Mouse (Mus musculus): Measurements from ENCODE around the gene Atrn. TPM values are rescaled to one million over a fixed set of nuclear protein-coding genes. Genes with fewer than 3 reads are reported as not detected.

Gene Atrn
- 1 to 10 TPM; 4.0 to 8.5 TPM for polyA plus RNA-seq (2017; shearing (Covaris generic))

DNA sequence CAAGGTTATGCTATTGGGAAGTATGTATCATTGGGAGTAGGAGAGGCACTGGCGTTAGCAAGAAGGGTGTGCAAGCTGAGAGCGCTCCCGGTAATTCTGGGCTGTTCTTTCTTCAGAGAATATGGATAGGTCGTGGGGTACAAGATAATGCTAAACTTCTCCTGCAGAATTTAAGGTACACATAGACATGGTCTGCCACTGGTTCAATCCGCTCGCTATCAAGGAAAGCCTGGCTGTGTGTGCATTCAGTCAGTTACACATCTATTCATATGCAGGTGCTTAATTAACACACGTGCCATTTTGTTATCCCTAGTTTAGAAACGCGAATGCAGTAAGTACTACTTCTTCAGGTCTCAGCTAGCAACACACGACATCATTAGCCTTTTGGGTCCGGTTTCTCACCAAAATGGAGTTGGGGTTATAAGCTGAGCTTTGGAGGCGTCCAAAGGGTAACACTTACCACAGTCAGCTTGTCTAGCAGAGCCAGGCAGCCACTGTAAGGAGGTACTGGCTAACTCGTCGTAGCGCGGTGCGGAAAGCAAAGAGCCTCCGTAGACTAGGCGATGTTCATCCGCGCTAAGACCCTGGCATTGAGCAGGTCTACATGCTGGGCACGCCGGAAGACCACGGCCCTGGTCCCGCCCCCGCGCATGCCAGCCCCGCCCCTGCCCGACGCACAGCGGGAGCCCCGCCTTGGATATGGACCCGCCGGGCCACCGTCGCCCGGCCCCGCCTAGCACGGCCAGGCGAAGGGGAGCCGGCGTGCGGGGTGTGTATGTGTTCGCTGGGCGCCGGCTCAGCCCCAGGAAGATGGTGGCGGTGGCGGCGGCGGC is at the start of gene Atrn, which contains the start of gene 4930402H24Rik:
Gene Atrn (plus strand): TSS at position 745 of the 833 bp plus-strand sequence.
Gene 4930402H24Rik (minus strand): TSS at position 656 of the 833 bp plus-strand sequence.
- peak; percentile 89 for ATAC-seq

DNA sequence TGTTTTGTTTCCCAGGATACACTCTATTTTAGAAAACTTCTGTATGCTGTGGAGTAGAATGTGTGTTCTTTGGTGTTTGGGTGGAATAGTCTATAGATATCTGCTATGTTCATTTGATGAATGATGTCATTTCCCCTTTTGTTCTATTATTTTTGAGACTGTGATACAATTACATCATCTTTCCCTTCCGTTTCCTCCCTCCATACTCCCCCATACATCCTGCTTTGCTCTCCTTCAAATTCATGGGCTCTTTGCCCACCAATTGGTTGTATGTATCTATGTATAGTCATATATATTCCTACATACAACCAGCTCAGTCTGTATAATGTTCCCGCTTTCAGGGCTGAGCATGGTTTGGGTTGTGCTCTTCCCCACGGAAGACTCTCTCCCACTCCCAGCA is 44.2 kb upstream of the Atrn start:
- no peak for ATAC-seq

DNA sequence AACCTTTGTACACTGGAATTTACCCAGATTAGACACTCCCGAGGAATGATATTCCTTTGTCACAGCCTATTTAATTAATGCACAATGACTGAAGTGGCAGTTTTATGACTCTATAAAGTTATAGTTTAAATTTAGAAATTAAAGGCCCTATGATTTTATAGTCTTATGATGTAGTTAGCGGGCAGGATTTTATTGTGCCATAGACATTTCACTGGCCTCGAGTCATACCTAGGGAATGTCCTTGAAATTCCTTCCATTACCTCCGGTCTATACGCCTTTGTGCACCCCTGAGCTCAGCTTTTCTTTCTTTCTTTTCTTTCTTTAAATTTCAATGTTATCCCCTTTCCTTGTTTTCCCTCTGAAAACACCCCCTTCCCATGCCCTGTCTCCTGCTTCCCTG is 35.4 kb upstream of the Atrn start:
- ATAC-seq: no peak

DNA sequence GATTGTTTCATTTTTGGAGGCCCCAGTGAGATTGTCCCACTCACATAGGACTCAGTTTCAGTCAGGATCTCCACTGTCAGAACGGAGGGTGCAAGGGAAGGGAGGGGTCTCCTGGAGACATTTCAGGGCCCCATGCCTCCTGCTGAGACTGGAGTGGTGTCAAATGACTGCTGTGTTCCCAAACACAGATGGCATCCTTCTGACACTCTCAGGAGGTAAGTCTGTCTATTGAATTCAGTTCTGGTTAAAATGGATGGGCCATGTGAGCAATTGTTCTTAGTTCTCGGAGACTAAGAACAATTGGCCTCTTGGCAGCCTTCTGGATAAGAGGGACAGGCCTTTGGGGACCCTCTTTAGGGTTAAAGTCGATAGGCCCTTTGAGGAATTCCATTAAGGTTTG is 28.9 kb upstream of the Atrn start:
- no peak for ATAC-seq

DNA sequence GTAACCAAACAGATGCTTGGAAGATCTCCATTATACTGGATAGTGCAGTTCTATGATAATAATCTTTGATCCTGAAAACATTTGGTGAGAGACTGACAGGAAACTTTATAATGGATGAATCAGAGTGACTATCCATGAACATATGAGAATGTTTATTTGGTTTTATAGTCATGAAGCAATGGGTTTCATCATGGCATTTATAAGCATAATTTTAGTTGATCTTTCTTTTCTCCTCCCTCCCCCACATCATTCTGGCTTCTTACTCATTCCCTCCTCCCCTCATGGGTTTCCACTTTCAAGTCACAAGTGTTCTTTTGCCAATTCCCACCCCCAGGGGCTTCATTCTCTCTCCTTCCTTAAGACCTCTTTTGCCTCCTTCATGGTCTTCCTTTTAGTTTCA is 19.3 kb upstream of the Atrn start:
- no peak for ATAC-seq

DNA sequence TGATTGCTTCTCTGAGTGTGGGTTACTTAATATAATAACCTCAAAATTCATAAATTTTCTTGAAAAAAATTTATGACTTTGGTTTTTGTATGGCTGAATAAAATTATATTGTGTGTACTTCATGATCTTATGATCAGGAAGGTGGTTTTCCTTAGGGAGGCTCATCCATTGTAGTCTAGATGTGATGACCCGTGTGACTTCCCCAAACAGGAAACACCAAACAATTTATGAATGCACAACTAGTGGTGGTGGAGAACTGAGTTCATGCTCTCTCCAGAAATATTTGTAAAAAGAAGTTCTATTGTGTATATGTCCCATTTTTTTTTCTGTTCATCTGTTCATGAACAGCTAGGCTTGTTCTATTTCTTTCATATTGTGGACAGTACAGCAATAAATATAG is 18.8 kb upstream of the Atrn start:
- ATAC-seq: no peak

DNA sequence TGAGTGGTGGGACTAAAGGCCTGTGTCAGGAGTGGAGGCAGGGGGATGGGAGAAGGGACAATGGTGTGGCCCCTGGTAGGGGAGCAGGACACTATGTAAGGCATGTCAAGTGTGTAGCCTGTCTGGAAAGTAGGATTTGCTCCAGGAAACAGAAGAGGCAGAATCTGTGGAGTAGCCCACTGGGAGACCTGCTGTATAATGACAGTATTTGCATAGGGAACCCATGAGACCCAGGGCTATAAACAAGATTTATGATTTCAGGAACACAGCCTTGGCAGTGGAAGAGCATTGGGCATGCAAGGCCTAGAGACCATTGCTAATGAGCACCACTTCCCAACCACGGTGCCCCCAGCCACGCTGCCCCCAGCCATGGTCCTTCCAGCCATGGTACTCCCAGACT is 9.4 kb upstream of the Atrn start:
- no peak for ATAC-seq

DNA sequence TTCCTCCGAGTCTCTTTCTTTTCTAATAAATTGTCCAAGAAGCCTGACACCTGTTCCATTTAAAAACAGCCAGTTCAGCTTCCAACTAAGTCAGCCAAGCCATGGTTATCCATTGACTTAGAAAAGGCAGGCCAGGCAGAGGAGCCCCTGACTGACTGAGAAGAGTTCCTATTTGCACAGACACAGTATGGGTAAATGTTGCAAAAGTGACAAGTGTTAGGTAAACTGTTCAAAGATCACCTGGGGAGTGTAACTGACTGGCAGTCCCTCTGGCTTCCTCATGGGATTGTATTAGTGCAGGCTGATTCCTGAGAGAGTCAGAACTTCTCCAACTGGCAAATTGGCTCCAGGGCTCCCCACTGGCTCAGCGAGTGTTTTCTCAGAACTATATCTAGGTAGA is 8.4 kb upstream of the Atrn start:
- ATAC-seq: no peak

DNA sequence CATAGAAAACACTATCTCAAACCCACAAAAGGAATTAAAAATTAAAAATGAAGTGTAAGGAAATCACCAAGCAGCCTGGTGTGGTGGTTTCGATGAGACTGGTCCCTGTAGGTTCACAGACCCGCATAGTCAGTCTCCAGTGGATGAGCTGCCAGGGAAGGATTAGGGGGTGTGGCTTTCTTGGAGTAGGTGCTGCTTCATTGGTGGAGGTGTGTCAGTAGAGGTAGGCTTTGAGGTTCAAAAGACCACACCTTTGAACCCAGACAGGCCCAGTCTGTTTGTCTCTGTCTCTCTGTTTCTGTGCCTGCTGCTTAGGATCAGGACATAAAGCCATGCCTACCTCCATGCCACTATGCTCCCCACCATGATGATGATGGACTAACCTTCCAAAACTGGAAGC is 7.5 kb upstream of the Atrn start:
- ATAC-seq: no peak

DNA sequence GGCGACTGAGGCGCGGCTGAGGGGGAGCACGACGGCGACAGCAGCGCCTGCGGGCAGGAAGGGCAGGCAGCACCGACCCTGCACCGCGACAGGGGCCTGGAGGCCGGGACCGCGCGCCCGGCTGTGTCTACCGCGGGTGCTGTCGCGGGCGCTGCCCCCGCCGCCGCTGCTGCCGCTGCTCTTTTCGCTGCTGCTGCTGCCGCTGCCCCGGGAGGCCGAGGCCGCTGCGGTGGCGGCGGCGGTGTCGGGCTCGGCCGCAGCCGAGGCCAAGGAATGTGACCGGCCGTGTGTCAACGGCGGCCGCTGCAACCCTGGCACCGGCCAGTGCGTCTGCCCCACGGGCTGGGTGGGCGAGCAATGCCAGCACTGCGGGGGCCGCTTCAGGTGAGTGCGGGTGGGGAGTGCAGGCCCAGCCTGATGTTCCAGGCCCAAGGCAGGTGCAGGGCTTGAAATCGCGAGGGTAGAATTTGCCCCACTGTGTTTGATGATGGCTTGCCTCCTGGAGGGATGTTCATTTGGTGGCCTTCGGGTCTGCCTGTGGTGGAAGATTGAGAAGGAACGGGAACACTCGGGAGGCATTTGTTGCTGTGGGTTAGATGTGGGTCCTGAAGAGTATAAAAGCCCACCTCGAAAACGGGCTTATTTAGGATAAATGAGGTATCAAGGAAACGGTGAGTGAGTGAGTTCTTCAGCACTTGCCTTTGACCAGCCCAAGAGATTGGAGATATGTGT is 455 bp downstream of the Atrn start:
- peak; percentile 10 for ATAC-seq

DNA sequence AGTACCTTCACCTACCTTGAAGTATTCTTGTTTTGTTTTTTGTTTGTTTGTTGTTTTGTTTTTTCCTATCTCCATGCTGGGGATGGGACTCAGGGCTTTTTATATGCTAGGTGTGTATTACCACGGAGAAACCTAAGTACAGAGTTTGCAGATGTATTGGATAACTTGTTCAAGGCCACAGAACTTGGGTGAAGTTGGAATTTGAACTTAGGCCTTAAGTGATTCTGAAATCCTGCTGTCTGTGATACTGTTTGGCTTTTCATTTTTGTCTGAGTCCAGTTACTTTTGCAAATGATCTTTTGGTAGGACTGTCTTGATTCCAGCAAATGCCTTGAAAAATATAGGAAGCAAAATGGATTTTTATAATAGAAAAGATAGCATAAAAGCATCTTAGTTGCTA is 5.4 kb downstream of the Atrn start:
- no peak for ATAC-seq

DNA sequence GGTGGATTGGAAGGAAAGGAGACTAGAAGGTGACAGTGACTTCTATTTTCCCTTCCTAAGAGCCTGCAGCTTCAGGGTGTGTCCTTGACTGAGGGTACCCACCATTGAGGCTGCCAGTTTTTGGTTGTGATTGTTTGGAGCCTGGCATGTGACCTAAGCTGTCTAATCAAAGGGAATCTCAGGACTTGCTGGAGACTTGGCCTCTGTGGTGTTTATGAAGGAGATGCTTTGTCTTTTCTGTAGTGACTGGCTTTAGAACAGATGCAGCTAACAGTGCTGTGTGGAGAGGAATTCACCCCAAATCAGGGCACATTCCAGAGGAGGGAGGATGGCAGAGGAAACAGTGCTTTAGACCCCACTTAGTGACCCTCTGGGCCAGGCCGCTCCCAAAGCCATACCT is 8.6 kb downstream of the Atrn start:
- ATAC-seq: no peak

DNA sequence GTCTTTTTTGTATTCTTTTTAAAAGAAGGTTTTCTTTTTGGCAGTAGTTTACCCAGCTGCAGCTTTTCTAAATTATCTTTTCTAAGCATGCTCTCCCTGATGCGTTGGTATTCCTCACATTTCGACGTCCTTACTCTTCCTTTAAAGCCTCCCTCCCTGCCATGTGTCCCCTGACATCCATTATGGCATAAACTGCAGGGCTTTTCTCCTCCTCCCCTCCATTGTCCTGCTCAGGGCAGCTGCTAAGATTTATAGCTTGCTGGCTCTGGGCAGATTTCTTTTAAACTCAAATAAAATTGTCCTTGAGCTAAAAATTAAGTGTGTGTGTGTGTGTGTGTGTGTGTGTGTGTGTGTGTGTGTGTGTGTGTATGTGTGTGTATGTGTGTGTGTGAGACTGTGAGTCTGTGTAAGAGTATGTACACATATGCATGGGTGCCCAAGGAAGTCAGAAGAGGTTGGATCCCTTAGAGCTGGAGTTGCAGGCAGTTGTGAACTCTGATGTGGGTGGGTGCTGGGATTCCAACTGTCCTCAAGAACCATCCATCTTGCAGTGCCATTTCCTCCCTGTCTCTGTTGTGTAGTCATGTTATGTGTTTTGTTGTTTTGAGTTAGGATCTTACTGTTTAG is 10.3 kb downstream of the Atrn start:
- ATAC-seq: no peak

DNA sequence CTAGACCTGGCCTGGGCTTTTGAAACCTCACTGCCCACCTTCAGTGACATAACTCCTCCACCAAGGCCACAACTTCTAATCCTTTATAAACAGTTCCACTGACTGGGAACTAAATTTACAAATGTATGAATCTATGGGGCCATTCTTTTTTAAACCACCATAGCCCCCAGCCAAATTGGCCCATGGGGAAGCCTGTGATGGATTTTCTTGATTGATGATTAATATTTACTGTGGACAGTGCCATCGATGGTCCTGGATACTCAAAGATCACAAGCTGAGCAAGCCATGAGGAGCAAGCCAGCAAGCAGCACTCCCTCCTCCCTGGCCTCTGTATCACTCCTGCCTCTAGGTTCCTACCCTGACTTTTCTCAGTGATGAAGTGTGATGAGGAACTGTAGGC is 11.4 kb downstream of the Atrn start:
- ATAC-seq: no peak

DNA sequence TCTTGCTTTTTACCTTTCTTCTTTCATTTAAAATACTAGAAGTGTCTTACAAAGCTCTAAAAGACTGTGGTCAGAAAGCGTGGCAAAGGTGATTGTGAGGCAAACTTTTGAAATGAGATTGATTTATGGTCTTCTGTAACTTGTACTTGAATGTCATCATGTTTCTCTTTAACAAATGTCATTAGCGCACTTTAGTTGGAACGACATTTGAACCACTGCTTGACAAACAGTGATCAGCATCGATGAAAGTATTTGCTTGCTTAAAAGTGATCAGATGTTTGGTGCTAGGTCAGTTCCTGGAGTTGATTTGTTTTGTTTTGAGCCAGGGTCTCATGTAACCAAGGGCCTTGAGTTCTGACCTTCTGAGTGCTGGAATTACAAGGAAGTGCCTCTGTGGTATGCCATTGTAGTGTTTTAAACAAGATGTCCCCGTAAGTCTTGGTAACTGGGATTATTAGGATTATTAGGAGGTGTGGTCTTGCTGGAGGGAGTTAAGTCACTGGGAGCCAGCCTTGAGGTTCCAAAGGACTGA is 12.8 kb downstream of the Atrn start:
- ATAC-seq: no peak

DNA sequence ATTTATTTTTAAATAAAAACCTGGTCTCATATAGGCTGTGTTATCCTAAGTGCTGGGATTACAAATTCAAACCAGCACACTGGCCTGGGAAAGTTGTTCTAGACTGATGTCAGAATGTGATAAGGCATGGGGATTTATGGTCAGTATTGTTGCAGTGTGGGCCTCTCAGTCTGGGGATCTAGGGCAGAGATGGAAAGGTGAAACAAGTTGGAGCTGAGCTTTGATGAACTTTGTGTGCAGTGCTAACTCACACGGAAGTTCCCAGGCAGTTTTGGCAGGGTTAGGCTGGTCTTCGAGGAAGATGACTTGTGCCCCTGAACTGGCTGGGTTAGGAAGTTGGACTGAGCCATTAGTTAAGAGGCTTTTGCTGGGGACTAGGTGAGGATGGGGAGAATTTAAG is 18.7 kb downstream of the Atrn start:
- ATAC-seq: no peak

DNA sequence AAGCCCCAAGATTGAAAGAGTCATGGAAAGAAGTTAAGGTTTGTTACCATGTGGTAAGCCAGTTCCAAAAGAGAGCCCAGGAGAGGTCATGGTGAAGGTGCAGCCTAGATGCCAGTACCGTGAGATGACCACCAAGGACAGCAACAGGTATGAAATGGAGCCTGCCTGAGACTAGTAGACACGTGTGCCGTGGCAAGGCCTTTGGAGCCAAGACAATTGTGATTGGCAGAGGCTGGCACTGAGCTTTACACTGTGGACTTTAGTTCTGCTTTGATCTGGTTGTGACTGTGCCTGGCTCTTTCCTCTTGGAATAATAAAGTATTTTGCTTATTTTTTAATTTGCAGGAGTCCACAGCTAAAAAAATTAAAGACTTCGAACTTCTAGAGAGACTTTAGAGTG is 21.7 kb downstream of the Atrn start:
- ATAC-seq: no peak

DNA sequence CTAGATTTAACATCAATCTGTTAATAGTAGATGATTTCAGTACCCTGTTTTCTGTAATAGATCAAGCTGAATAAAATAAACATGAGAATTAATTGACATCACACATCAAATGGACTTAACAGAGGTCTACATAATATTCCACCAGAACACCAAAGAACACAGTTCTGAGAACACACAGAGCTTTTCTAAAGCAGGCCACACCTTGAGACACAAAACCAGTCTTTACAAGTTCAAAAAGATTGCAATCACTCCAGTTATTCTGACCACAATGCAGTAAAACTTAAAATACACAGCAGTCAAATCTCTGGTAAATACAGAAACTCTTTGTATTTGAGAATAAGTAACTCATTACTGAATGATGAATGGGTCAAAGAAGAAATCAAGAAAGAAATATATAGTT is 22.2 kb downstream of the Atrn start:
- no peak for ATAC-seq

DNA sequence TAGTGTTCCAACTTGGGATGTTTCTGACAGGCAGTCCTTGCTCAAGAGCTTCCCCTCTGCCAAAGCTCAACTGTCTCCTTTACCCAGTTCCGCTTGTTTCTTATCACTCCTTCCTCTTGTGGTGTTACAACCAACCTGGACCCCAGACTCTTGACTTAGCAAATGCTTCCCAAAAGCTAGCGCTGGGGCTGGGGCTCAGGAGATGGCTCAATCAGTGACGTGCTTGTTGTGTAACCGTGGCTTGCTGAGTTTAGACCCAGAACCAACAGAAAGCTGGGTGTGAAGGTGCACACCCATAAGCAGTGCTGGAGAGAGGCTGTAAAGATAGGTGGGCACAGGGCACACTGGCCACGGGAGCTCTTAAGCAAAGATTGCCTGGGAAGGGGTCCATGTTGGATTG is 23.7 kb downstream of the Atrn start:
- ATAC-seq: no peak

DNA sequence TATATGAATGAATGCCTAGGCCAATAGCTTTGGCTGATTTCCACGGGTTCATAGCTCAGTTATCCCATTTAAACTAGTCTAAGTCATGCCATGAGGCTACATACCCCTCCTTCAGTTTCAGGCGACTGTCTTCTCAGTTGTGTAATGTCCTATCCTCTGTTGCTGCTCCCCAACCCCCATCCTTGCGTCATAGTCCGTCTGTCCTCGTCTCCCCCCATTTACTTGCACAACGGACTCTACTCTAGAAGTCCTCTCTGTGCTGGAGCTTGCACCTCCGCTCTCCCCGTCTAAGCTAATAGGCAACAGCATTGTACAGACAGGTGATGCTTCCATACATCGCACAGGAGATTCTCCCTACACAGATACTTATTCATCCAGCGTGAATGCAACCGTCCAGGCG is 26.6 kb downstream of the Atrn start:
- no peak for ATAC-seq

DNA sequence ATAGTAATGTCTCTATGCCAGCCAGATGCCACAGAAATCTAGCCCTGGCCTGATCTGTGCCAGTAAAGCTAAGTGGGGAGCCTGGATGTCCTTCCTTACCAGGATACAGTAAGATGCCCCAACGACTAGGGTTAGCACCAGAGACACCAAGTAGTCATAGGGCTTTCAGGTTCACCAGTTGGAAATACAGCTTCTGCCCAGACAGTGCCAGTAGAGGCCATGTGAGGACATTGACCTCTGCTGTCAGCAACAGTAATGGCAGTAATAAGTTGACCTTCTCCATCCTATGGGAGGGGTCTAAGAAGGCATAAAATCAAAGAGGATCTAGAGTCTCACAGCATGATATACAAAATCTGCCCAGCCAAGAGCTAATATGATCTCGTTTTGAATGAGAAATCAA is 43.5 kb downstream of the Atrn start:
- no peak for ATAC-seq

DNA sequence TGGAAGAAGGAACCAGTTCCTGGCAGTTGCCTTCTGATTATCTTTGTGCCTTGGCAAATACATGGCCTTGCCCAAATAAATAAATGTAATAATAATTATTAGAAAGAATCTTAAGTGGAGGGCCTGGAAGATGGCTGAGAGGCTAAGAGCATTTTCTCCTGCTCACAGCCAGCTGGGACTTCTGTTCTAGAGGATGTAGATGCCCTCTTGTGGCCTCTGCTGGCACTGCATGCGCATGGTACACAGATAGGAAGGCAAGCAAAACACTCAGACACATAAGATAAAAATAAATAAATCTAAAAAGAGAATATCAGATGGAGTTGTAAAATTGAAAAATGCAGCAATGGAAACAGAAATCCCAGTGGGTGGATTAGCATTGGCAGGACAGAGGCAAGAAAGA is 44.3 kb downstream of the Atrn start:
- peak; percentile 74 for ATAC-seq

DNA sequence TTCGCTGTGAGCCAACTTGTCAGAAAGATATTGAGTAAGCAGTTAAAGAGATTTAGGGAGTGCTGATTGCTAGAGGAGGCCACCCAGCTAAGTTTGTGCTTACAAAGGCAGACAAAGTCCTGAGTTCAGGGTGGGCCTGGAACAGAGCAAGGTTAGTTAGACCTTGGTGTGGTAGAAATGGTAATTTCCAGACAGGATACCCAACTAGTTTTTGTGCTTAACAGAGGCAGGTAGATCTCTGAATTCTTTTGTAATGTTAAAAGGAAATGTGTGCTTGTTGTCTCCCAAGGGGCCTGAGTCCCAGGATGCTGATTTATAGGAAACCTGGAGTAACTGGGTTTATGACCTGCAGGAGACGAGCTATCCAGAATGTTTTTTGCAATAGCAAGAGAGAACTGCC is 52.6 kb downstream of the Atrn start:
- ATAC-seq: no peak

DNA sequence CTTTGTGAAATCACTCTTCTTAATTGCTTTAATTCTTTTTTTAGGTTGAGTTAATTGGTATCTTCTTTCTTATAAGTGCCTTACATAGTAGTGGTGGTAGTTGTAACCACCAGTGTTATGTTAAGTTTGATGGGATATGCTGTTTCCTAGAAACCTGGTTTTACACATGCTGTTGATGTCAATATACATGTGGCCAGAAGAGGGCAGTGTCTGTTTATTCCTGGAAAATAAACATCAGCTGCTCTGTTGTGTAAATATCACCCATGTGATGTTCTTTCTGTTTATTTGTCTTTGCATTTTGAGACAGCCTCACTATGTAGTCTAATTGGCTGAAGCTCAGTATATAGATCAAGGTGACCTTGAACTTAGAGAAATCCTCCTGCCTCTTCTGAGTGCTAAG is 55.6 kb downstream of the Atrn start:
- peak; percentile 53 for ATAC-seq

Data from CD4-positive, CD25-positive, alpha-beta regulatory T cell, adult 4 months (primary cell).